Mouse (Mus musculus) natural killer cell, adult 2 months (primary cell): ENCODE results near the gene Acap2.

Experiments
- DNase-seq, 2 experiments: peaks; one replicate each; pipeline ENCODE4 v3.0.0; 2022; ENCODE audit warnings: low spot score in 2 of 2

Acap2 gene

GRCm38 (mm10) chr16:31047186-31047898 lies 153.7 kb downstream of the Acap2 start:
- no peak for DNase-seq

- no peak for DNase-seq
Observed at GRCm38 (mm10) chr16:31046217-31046659, 154.8 kb downstream of the Acap2 start.

- no peak for DNase-seq
Observed at GRCm38 (mm10) chr16:31045211-31045610, 155.8 kb downstream of the Acap2 start.

GRCm38 (mm10) chr16:31043136-31043535 lies 157.9 kb downstream of the Acap2 start:
- no peak for DNase-seq
